Mouse (Mus musculus) lung, postnatal 36 days (tissue): ENCODE data around the gene Mrpl10.

Source experiments
- DNase-seq: peaks from one replicate; pipeline ENCODE4 v3.0.0; 2022; ENCODE audit warnings: mixed read lengths

Gene Mrpl10

GRCm38 (mm10) chr11:97069770-97070169 is 28.4 kb downstream of the Mrpl10 start:
- DNase-seq = no peak

- no peak for DNase-seq
These were observed 29.8 kb downstream of the Mrpl10 start for GRCm38 (mm10) chr11:97071129-97071528.

- DNase-seq = peak; percentile 73
These were observed 31.2 kb downstream of the Mrpl10 start for GRCm38 (mm10) chr11:97072533-97072932.

- peak; percentile 41 for DNase-seq
These were observed 32.9 kb downstream of the Mrpl10 start for GRCm38 (mm10) chr11:97074235-97074634.

- DNase-seq = no peak
These were observed 37.4 kb downstream of the Mrpl10 start for GRCm38 (mm10) chr11:97078751-97079150.

- DNase-seq = no peak
These were observed 38.9 kb downstream of the Mrpl10 start for GRCm38 (mm10) chr11:97080291-97080690.

- peak; percentile 87 for DNase-seq
These were observed 41.6 kb downstream of the Mrpl10 start for GRCm38 (mm10) chr11:97082977-97083376.

- no peak for DNase-seq
These were observed 42.2 kb downstream of the Mrpl10 start for GRCm38 (mm10) chr11:97083401-97084140.

GRCm38 (mm10) chr11:97084821-97085505 is 43.6 kb downstream of the Mrpl10 start:
- DNase-seq = no peak

GRCm38 (mm10) chr11:97086365-97086764 is 45.0 kb downstream of the Mrpl10 start:
- DNase-seq = no peak

- DNase-seq = no peak
These were observed 53.2 kb downstream of the Mrpl10 start for GRCm38 (mm10) chr11:97094600-97094999.

GRCm38 (mm10) chr11:97098791-97099190 is 57.4 kb downstream of the Mrpl10 start:
- peak; percentile 15 for DNase-seq
